In genomic region chr4:138725751-138726150, GRCm38 (mm10) we compare ENCODE assay signal across 11 mouse cellular contexts. TPM values are rescaled to one million over a fixed set of nuclear protein-coding genes. Genes with fewer than 3 reads are reported as not detected.
DNase-seq lines count a peak whose midpoint lies in the region; ATAC-seq lines count a peak whose summit lies in the region.
"Had no signal": no experiment of that assay in that cellular context is flagged by ENCODE, and none has a peak within 500 bp of the region (broad histone marks: within the 10 kb centered on the region; RNA-seq: fewer than 3 reads in every experiment).

No protein-coding gene starts in this region.

- H3K36me3 ChIP-seq in liver, embryonic 11.5 days (ENCODE audit: control insufficient read depth, insufficient read depth, low read length) = no peaks in the 10 kb centered on the region
- no peaks in the 10 kb centered on the region for H3K36me3 ChIP-seq in hindbrain, embryonic 13.5 days
- no peaks in the 10 kb centered on the region for H3K36me3 ChIP-seq in limb, embryonic 12.5 days

- DNase-seq in adrenal gland, postnatal 36 days = peak; percentile 34
- no peak for DNase-seq in adrenal gland, postnatal 4 days (ENCODE audit: low spot score in 2 of 2)
- peak; percentile 11 for DNase-seq in liver
- DNase-seq in liver, embryonic 11.5 days (ENCODE audit: low spot score) = no peak
- DNase-seq in thymus, adult 18-20 months = no peak
- no peak for DNase-seq in layer of hippocampus, adult 18-20 months (ENCODE audit: low spot score in 2 of 2)

- H3K4me3 ChIP-seq in liver, embryonic 11.5 days (ENCODE audit: low read depth, low read length) = no peak overlapping the region
- no peak overlapping the region for H3K4me3 ChIP-seq in hindbrain, embryonic 13.5 days
- no peak overlapping the region for H3K4me3 ChIP-seq in limb, embryonic 12.5 days (replicated peaks)
- H3K4me3 ChIP-seq: erythroblast, embryonic 14.5 days had no signal

- peaks cover 6% of the 10 kb centered on the region; the same call in 1 of the 2 replicates for H3K4me1 ChIP-seq in liver, embryonic 11.5 days (replicated peaks; ENCODE audit: control insufficient read depth, insufficient read depth, low read length)
- H3K4me1 ChIP-seq in hindbrain, embryonic 13.5 days (replicated peaks) = peaks cover 33% of the 10 kb centered on the region
- peaks cover 27% of the 10 kb centered on the region for H3K4me1 ChIP-seq in limb, embryonic 12.5 days (replicated peaks)

- 55% methylated on average over 5 of the region's 5 CpGs for WGBS in liver, embryonic 11.5 days
- 72% methylated on average over 5 of the region's 5 CpGs for WGBS in hindbrain, embryonic 13.5 days
- WGBS in limb, embryonic 12.5 days = 86% methylated on average over 5 of the region's 5 CpGs

- no peak overlapping the region for H3K9ac ChIP-seq in liver, embryonic 11.5 days (ENCODE audit: low read depth, low read length)
- no peak overlapping the region for H3K9ac ChIP-seq in hindbrain, embryonic 13.5 days
- H3K9ac ChIP-seq in limb, embryonic 12.5 days (replicated peaks) = 0 out of 2 replicates have a peak overlapping the region, but pooled peaks have one; percentile 48

- H3K27me3 ChIP-seq in liver, embryonic 11.5 days (replicated peaks; ENCODE audit: control insufficient read depth, insufficient read depth, low read length) = peaks cover 13% of the 10 kb centered on the region
- no peaks in the 10 kb centered on the region for H3K27me3 ChIP-seq in hindbrain, embryonic 13.5 days
- H3K27me3 ChIP-seq in limb, embryonic 12.5 days = no peaks in the 10 kb centered on the region

- no peak for ATAC-seq in liver, embryonic 11.5 days (replicated peaks; ENCODE audit: low FRiP score)
- no peak for ATAC-seq in hindbrain, embryonic 13.5 days (ENCODE audit: low FRiP score)
- no peak for ATAC-seq in limb, embryonic 12.5 days (ENCODE audit: insufficient number of reproducible peaks, insufficient read depth, low FRiP score, low TSS enrichment, low read depth)

- H3K4me2 ChIP-seq in liver, embryonic 11.5 days = no peak overlapping the region
- H3K4me2 ChIP-seq in hindbrain, embryonic 13.5 days = peak overlapping the region; percentile 60
- peak overlapping the region; percentile 70 for H3K4me2 ChIP-seq in limb, embryonic 12.5 days

- H3K27ac ChIP-seq in liver, embryonic 11.5 days (ENCODE audit: low read depth, low read length) = no peak overlapping the region
- no peak overlapping the region for H3K27ac ChIP-seq in hindbrain, embryonic 13.5 days
- H3K27ac ChIP-seq in limb, embryonic 12.5 days = no peak overlapping the region

- no peaks in the 10 kb centered on the region for H3K9me3 ChIP-seq in liver, embryonic 11.5 days (ENCODE audit: control insufficient read depth, low read length)
- no peaks in the 10 kb centered on the region for H3K9me3 ChIP-seq in hindbrain, embryonic 13.5 days
- no peaks in the 10 kb centered on the region for H3K9me3 ChIP-seq in limb, embryonic 12.5 days

RNA-seq across cellular contexts. Expression of gene Pla2g2c, which starts 1.2 kb away (rescaled TPM):
- total RNA-seq in adrenal gland, postnatal 36 days (2021) = under 1 TPM; 0.20 to 0.43 TPM
- total RNA-seq in adrenal gland, postnatal 4 days (2021) = under 1 TPM; 0.42 to 0.73 TPM
- 0.22 and 0.27 TPM in 2 replicates for polyA plus RNA-seq in liver, embryonic 11.5 days (2014; fragmentation: Nextera tagmentation; extraction: Ambion mirVana)
- polyA plus RNA-seq in hindbrain, embryonic 13.5 days (2015; fragmentation: Nextera tagmentation; extraction: Ambion mirVana) = 0.44 and 0.91 TPM in 2 replicates
- polyA plus RNA-seq in limb, embryonic 12.5 days (2016; fragmentation: Nextera tagmentation; extraction: Ambion mirVana) = 0.38 and 0.92 TPM in 2 replicates
- total RNA-seq in layer of hippocampus, adult 18-20 months (2021) = under 1 TPM in 1 of 2 experiments, not detected in 1; 0.10 TPM
- total RNA-seq: hematopoietic stem cell, adult 5-6 weeks; neutrophil, adult 5-6 weeks had no signal
- polyA plus RNA-seq: erythroblast, embryonic 14.5 days had no signal

RNA-seq across cellular contexts. Expression of gene Ubxn10, which starts 11.2 kb away (rescaled TPM):
- total RNA-seq in adrenal gland, postnatal 36 days (2021) = under 1 TPM; 0.76 to 0.79 TPM
- 1 to 10 TPM; 1.8 to 2.4 TPM for total RNA-seq in adrenal gland, postnatal 4 days (2021)
- polyA plus RNA-seq in liver, embryonic 11.5 days (2014; fragmentation: Nextera tagmentation; extraction: Ambion mirVana) = 0.48 and 0.74 TPM in 2 replicates
- polyA plus RNA-seq in hindbrain, embryonic 13.5 days (2015; fragmentation: Nextera tagmentation; extraction: Ambion mirVana) = 3.8 and 4.1 TPM in 2 replicates
- polyA plus RNA-seq in limb, embryonic 12.5 days (2016; fragmentation: Nextera tagmentation; extraction: Ambion mirVana) = 1.0 TPM in 2 replicates
- 1 to 10 TPM; 1.0 to 2.3 TPM for total RNA-seq in layer of hippocampus, adult 18-20 months (2021)
- total RNA-seq: hematopoietic stem cell, adult 5-6 weeks; neutrophil, adult 5-6 weeks had no signal
- polyA plus RNA-seq: erythroblast, embryonic 14.5 days had no signal

RNA-seq across cellular contexts. Expression of gene Pla2g2f, which starts 31.7 kb away (rescaled TPM):
- 10 to 100 TPM; 19.8 to 31.3 TPM for total RNA-seq in adrenal gland, postnatal 36 days (2021)
- 10 to 100 TPM in 1 of 2 experiments, 1 to 10 TPM in 1; 9.7 to 10.1 TPM for total RNA-seq in adrenal gland, postnatal 4 days (2021)
- not detected in 2 replicates for polyA plus RNA-seq in liver, embryonic 11.5 days (2014; fragmentation: Nextera tagmentation; extraction: Ambion mirVana)
- polyA plus RNA-seq in hindbrain, embryonic 13.5 days (2015; fragmentation: Nextera tagmentation; extraction: Ambion mirVana) = 0.06 and 0.13 TPM in 2 replicates
- 0.24 and 0.33 TPM in 2 replicates for polyA plus RNA-seq in limb, embryonic 12.5 days (2016; fragmentation: Nextera tagmentation; extraction: Ambion mirVana)
- 1 to 10 TPM; 1.8 to 2.3 TPM for total RNA-seq in layer of hippocampus, adult 18-20 months (2021)
- total RNA-seq: hematopoietic stem cell, adult 5-6 weeks; neutrophil, adult 5-6 weeks had no signal
- polyA plus RNA-seq: erythroblast, embryonic 14.5 days had no signal

RNA-seq across cellular contexts. Expression of gene Pla2g2d, which starts 49.8 kb away (rescaled TPM):
- total RNA-seq in adrenal gland, postnatal 36 days (2021) = 1 to 10 TPM; 2.1 to 2.5 TPM
- 1 to 10 TPM; 1.1 to 1.4 TPM for total RNA-seq in adrenal gland, postnatal 4 days (2021)
- 0.25 TPM in 1 of 2 replicates, not detected in the other for polyA plus RNA-seq in liver, embryonic 11.5 days (2014; fragmentation: Nextera tagmentation; extraction: Ambion mirVana)
- polyA plus RNA-seq in hindbrain, embryonic 13.5 days (2015; fragmentation: Nextera tagmentation; extraction: Ambion mirVana) = 0.90 and 1.8 TPM in 2 replicates
- polyA plus RNA-seq in limb, embryonic 12.5 days (2016; fragmentation: Nextera tagmentation; extraction: Ambion mirVana) = not detected in 2 replicates
- under 1 TPM; 0.56 to 0.62 TPM for total RNA-seq in layer of hippocampus, adult 18-20 months (2021)
- total RNA-seq: hematopoietic stem cell, adult 5-6 weeks; neutrophil, adult 5-6 weeks had no signal
- polyA plus RNA-seq: erythroblast, embryonic 14.5 days had no signal

Comparison
In these comparisons a context has a peak if more than half of its experiments do, and no peak if none do; other contexts are left out.
1. DNase-seq: peak in adrenal gland, postnatal 36 days (2 of 2) and liver (single experiment); none in adrenal gland, postnatal 4 days (0 of 2), liver, embryonic 11.5 days (single experiment), thymus, adult 18-20 months (0 of 2) and layer of hippocampus, adult 18-20 months (0 of 2).